In genomic region chr1:126253934-126254333, GRCm38 (mm10) we compare ENCODE assay signal across 21 mouse cellular contexts.
"Had no signal": no experiment of that assay in that cellular context is flagged by ENCODE, and none has a peak within 500 bp of the region (broad histone marks: within the 10 kb centered on the region; RNA-seq: fewer than 3 reads in every experiment).

No protein-coding gene starts in this region.

- H3K4me2 ChIP-seq: heart, embryonic 12.5 days; hindbrain, embryonic 14.5 days; kidney, embryonic 15.5 days; limb, embryonic 13.5 days; limb, embryonic 15.5 days had no signal

- H3K36me3 ChIP-seq: heart, embryonic 10.5 days; heart, embryonic 12.5 days; kidney, embryonic 15.5 days; limb, embryonic 13.5 days; limb, embryonic 15.5 days had no signal

- H3K27me3 ChIP-seq: heart, embryonic 12.5 days; kidney, embryonic 15.5 days; limb, embryonic 13.5 days; limb, embryonic 15.5 days had no signal

- H3K4me1 ChIP-seq: heart, embryonic 10.5 days; heart, embryonic 12.5 days; kidney, embryonic 15.5 days; limb, embryonic 13.5 days; limb, embryonic 15.5 days had no signal

- ATAC-seq: intestine, embryonic 16.5 days had no signal

- H3K27ac ChIP-seq: heart, embryonic 10.5 days; hindbrain, embryonic 14.5 days; kidney, embryonic 15.5 days; kidney, postnatal 0 days; limb, embryonic 13.5 days; limb, embryonic 15.5 days; liver, embryonic 14.5 days had no signal

- DNase-seq: forebrain, postnatal 0 days; gastrocnemius, postnatal 14 days; gastrocnemius, postnatal 36 days; heart, adult 18-20 months; heart, postnatal 14 days; heart, postnatal 36 days; kidney, adult 11 months; kidney, adult 2 months; kidney, adult 9 months; kidney, postnatal 14 days; kidney, postnatal 36 days; layer of hippocampus, postnatal 36 days had no signal

- H3K9me3 ChIP-seq: heart, embryonic 10.5 days; heart, embryonic 12.5 days; kidney, embryonic 15.5 days; limb, embryonic 13.5 days; limb, embryonic 15.5 days had no signal

- H3K9ac ChIP-seq: forebrain, postnatal 0 days; heart, embryonic 12.5 days; hindbrain, embryonic 14.5 days; kidney, embryonic 15.5 days; limb, embryonic 13.5 days; limb, embryonic 15.5 days; liver, embryonic 14.5 days had no signal

- H3K4me3 ChIP-seq: heart, embryonic 10.5 days; heart, embryonic 12.5 days; kidney, embryonic 15.5 days; limb, embryonic 13.5 days; limb, embryonic 15.5 days had no signal
